Mouse (Mus musculus): ENCODE results near the gene Sry.

The Sry gene

DNA sequence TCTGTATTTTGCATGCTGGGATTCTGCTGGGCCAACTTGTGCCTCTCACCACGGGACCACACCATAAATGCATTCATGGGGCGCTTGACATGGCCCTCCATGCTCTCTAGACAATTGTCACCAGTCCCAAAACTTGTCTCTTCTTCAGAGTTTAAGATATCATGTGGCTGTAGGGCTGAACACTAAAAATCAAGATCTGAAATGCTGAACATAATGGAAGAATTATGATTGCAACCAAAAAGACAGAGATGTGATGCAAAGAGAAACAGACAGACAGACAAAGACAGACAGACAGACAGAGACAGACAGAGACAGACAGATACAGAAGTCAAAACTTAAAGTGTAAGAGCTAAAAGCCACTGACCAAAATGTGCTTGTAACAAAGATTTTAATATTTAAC is at the start of gene Sry:
Gene Sry (minus strand): TSS at position 101 of the 400 bp plus-strand sequence.
- in situ Hi-C loops (cut with MboI, MseI), result no loop called here
